Mouse (Mus musculus): ENCODE results near the gene Hcn1. TPM values are rescaled to one million over a fixed set of nuclear protein-coding genes. Genes with fewer than 3 reads are reported as not detected.
A peak's percentile ranks its signal among the peaks of the same experiment; 100 is the strongest.

Gene Hcn1
- total and polyA plus RNA-seq, 2 experiments from 2014 or later = 0.07 to 0.08 TPM

DNA sequence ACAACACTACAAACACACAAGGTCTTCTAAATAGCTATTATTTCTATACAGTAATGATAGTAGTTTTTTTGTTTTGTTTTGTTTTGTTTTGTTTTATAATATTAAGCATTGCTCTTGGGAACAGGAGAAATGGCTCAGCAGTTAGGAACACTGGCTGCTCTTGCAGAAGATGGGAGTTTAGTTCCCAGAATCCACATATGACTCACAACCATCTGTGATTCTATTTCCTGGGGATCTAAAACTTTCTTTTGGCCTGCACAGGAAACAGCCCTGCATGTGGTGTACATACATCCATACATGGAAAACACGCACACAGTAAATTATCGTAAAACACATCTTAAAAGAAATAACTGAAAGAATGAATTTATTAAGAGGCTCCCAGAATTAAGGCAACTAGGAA is 9.8 kb downstream of the Hcn1 start:
- H3K27ac ChIP-seq (ENCODE audit: low read depth) = no peak overlapping the region
- H3K9me3 ChIP-seq (replicated peaks; ENCODE audit: control insufficient read depth, low read length) = no peaks in the 10 kb centered on the region
- H3K27me3 ChIP-seq (ENCODE audit: control insufficient read depth, insufficient read depth, low read length) = no peaks in the 10 kb centered on the region
- H3K4me1 ChIP-seq (ENCODE audit: control insufficient read depth, insufficient read depth) = no peaks in the 10 kb centered on the region
- no peak overlapping the region for H3K4me2 ChIP-seq (ENCODE audit: low read depth, low read length)
- H3K4me3 ChIP-seq (ENCODE audit: low read depth, low read length) = no peak overlapping the region
- no peaks in the 10 kb centered on the region for H3K36me3 ChIP-seq (replicated peaks; ENCODE audit: control insufficient read depth, insufficient read depth, low read length)
- ATAC-seq (ENCODE audit: insufficient read depth, low read depth) = no peak
- H3K9ac ChIP-seq (replicated peaks; ENCODE audit: low read depth, low read length) = no peak overlapping the region
- TF ChIP-seq EP300 (IDR thresholded peaks at IDR 0.05; ENCODE audit: low read depth) = no peak
- no peak for TF ChIP-seq CTCF (IDR thresholded peaks at IDR 0.05; ENCODE audit: low read depth)
- WGBS = 88% methylated on average over 2 of the region's 2 CpGs
- DNase-seq (ENCODE audit: low spot score) = no peak

DNA sequence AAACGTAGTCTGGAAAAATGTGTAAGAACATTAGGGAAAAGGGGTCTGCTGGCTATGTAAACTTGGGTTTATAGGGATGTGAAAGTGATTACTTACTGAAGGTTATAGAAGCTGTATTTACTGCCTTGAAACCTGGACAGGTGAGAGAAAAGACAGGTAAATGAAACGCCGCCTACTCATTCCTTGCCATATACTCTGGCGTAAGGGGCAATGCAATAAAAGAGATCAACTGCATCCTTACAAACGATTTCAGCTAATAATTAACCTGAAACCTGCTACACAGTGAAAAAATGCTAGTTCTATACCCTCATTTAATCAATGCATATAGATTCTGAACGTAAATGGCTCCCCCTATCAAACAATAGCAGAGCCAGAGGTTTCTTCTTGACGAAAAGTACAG is 17.4 kb downstream of the Hcn1 start:
- Histone ChIP-seq H3K4me3 (ENCODE audit: low read depth, low read length) (no peak overlapping the region), H3K36me3 (replicated peaks; ENCODE audit: control insufficient read depth, insufficient read depth, low read length) (no peaks in the 10 kb centered on the region), H3K4me1 (ENCODE audit: control insufficient read depth, insufficient read depth) (no peaks in the 10 kb centered on the region), H3K9ac (replicated peaks; ENCODE audit: low read depth, low read length) (no peak overlapping the region), H3K4me2 (ENCODE audit: low read depth, low read length) (no peak overlapping the region), H3K27me3 (ENCODE audit: control insufficient read depth, insufficient read depth, low read length) (no peaks in the 10 kb centered on the region), H3K9me3 (replicated peaks; ENCODE audit: control insufficient read depth, low read length) (no peaks in the 10 kb centered on the region), H3K27ac (ENCODE audit: low read depth) (no peak overlapping the region)
- no peak for TF ChIP-seq EP300 (IDR thresholded peaks at IDR 0.05; ENCODE audit: low read depth)
- no peak for TF ChIP-seq CTCF (IDR thresholded peaks at IDR 0.05; ENCODE audit: low read depth)
- ATAC-seq (ENCODE audit: insufficient read depth, low read depth) (no peak), DNase-seq (ENCODE audit: low spot score) (no peak)
- 87% methylated on average over 7 of the region's 7 CpGs for WGBS

DNA sequence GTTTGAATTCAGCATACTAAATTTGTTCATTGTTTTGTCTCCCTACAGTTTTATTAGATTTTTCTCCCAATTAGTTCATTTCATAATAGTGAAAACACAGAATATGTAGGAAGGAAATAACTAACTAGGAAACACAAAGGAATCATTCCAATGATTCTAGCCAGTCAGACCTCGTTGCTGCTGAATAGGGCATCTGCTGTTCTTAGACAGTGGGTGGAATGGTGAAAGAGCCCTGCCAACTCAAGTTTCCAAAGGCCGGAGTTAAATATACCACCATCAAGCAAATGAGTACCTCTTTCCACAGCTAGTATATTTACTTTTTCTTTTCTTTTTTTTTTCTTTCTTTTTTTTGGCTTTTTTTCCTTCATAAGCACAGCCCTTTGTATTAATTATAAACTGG is 55.4 kb downstream of the Hcn1 start:
- WGBS = 63% methylated on average over 2 of the region's 2 CpGs
- Histone ChIP-seq H3K9me3 (replicated peaks; ENCODE audit: control insufficient read depth, low read length) (no peaks in the 10 kb centered on the region), H3K4me2 (ENCODE audit: low read depth, low read length) (no peak overlapping the region), H3K27me3 (ENCODE audit: control insufficient read depth, insufficient read depth, low read length) (no peaks in the 10 kb centered on the region), H3K27ac (ENCODE audit: low read depth) (no peak overlapping the region), H3K4me3 (ENCODE audit: low read depth, low read length) (no peak overlapping the region), H3K4me1 (ENCODE audit: control insufficient read depth, insufficient read depth) (no peaks in the 10 kb centered on the region), H3K9ac (replicated peaks; ENCODE audit: low read depth, low read length) (no peak overlapping the region), H3K36me3 (replicated peaks; ENCODE audit: control insufficient read depth, insufficient read depth, low read length) (no peaks in the 10 kb centered on the region)
- ATAC-seq (ENCODE audit: insufficient read depth, low read depth) (no peak), DNase-seq (ENCODE audit: low spot score) (no peak)
- TF ChIP-seq EP300 (IDR thresholded peaks at IDR 0.05; ENCODE audit: low read depth) = no peak
- no peak for TF ChIP-seq CTCF (IDR thresholded peaks at IDR 0.05; ENCODE audit: low read depth)

DNA sequence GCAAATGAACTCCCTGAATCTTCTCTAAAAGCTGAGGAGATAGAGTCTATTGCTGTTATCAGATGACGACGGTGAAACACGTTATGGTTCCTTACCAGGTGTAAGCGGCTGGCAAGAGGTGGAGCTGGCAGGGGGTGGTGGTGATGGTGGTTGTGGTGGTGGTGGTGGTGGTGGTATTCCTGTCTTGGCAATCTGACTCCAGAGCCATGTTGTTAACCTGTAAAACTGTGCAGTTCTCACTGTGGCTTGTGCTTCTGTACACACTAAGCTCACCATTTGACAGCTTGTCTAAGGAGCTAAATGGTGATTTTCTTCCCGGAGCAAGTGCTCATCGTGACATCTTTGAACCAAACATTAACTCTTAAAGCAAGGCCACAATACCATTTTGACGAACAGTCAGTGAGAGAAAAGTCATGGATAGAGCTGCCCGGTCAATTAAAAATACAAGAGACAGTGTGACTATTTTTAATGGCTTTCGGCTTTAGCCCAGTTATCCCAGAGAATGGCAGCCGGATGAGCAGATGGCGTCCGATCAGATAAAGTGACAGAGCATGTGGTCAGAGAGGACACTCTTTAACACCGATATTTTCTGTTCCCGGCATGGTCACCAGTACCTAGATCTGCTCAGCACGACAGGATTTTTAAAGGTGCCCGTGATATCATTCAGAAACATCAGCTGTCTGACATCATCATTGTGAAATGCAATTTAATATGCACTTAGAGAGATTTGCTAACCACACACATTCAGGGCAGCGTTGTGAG is 56.5 kb downstream of the Hcn1 start:
- ATAC-seq (ENCODE audit: insufficient read depth, low read depth) = no peak
- WGBS = 78% methylated on average over 17 of the region's 17 CpGs
- Histone ChIP-seq H3K36me3 (replicated peaks; ENCODE audit: control insufficient read depth, insufficient read depth, low read length) (no peaks in the 10 kb centered on the region), H3K9me3 (replicated peaks; ENCODE audit: control insufficient read depth, low read length) (no peaks in the 10 kb centered on the region), H3K4me3 (ENCODE audit: low read depth, low read length) (no peak overlapping the region), H3K9ac (replicated peaks; ENCODE audit: low read depth, low read length) (no peak overlapping the region), H3K4me1 (ENCODE audit: control insufficient read depth, insufficient read depth) (no peaks in the 10 kb centered on the region), H3K27ac (ENCODE audit: low read depth) (no peak overlapping the region), H3K4me2 (ENCODE audit: low read depth, low read length) (no peak overlapping the region), H3K27me3 (ENCODE audit: control insufficient read depth, insufficient read depth, low read length) (no peaks in the 10 kb centered on the region)
- TF ChIP-seq CTCF (IDR thresholded peaks at IDR 0.05; ENCODE audit: low read depth) (no peak), EP300 (IDR thresholded peaks at IDR 0.05; ENCODE audit: low read depth) (no peak)
- DNase-seq (ENCODE audit: low spot score) = no peak

DNA sequence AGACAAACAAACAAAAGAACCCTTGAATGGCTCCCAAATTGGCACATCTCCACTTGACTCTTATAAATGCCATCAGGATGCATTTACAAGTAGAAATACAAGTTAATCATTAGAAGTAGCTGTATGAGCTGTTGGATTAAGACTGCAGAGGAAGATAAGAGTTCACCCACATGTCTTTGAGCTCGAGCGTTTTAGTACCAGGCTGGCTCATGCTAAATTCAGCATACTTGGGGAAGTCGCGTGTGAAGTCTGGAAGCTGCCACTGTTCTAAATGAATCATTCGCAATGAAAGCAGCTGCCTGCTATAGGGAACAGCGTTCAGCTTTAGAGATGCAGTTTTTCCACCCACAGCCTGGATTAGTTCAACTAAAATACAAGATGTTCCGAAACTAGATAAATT is 57.4 kb downstream of the Hcn1 start:
- no peaks in the 10 kb centered on the region for H3K36me3 ChIP-seq (replicated peaks; ENCODE audit: control insufficient read depth, insufficient read depth, low read length)
- WGBS = 40% methylated on average over 7 of the region's 7 CpGs
- H3K9ac ChIP-seq (replicated peaks; ENCODE audit: low read depth, low read length) = no peak overlapping the region
- no peaks in the 10 kb centered on the region for H3K9me3 ChIP-seq (replicated peaks; ENCODE audit: control insufficient read depth, low read length)
- H3K4me1 ChIP-seq (ENCODE audit: control insufficient read depth, insufficient read depth) = no peaks in the 10 kb centered on the region
- no peak overlapping the region for H3K27ac ChIP-seq (ENCODE audit: low read depth)
- no peaks in the 10 kb centered on the region for H3K27me3 ChIP-seq (ENCODE audit: control insufficient read depth, insufficient read depth, low read length)
- TF ChIP-seq CTCF (IDR thresholded peaks at IDR 0.05; ENCODE audit: low read depth) (no peak), EP300 (IDR thresholded peaks at IDR 0.05; ENCODE audit: low read depth) (no peak)
- no peak for ATAC-seq (ENCODE audit: insufficient read depth, low read depth)
- no peak overlapping the region for H3K4me2 ChIP-seq (ENCODE audit: low read depth, low read length)
- H3K4me3 ChIP-seq (ENCODE audit: low read depth, low read length) = no peak overlapping the region
- no peak for DNase-seq (ENCODE audit: low spot score)

DNA sequence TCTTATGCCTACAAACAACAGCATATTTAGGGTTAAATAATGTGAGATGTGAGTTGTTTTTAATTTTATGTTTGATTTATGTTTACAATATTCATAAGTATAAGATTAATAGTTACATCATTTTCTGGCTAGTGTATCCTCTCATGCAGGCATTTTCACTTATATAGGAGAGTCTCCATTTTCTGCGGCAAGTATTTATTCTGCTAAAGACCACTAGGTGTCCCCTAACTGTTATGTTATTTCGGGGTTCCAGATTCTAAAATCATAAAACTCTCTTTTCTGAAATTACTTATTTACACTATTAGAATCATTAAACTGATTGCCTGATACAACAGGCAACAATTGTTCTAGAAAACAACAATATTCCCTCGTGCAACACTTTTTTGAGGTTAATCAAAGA is 60.5 kb downstream of the Hcn1 start:
- no peak overlapping the region for H3K4me3 ChIP-seq (ENCODE audit: low read depth, low read length)
- WGBS = 58% methylated on average over 3 of the region's 3 CpGs
- no peak overlapping the region for H3K4me2 ChIP-seq (ENCODE audit: low read depth, low read length)
- ATAC-seq (ENCODE audit: insufficient read depth, low read depth) = no peak
- no peaks in the 10 kb centered on the region for H3K27me3 ChIP-seq (ENCODE audit: control insufficient read depth, insufficient read depth, low read length)
- no peaks in the 10 kb centered on the region for H3K4me1 ChIP-seq (ENCODE audit: control insufficient read depth, insufficient read depth)
- no peaks in the 10 kb centered on the region for H3K9me3 ChIP-seq (replicated peaks; ENCODE audit: control insufficient read depth, low read length)
- TF ChIP-seq CTCF (IDR thresholded peaks at IDR 0.05; ENCODE audit: low read depth) = peak; percentile 36
- TF ChIP-seq EP300 (IDR thresholded peaks at IDR 0.05; ENCODE audit: low read depth) = no peak
- H3K9ac ChIP-seq (replicated peaks; ENCODE audit: low read depth, low read length) = no peak overlapping the region
- H3K36me3 ChIP-seq (replicated peaks; ENCODE audit: control insufficient read depth, insufficient read depth, low read length) = no peaks in the 10 kb centered on the region
- H3K27ac ChIP-seq (ENCODE audit: low read depth) = no peak overlapping the region
- peak; percentile 13 for DNase-seq (ENCODE audit: low spot score)

All from heart, postnatal 0 days (tissue).